Mouse (Mus musculus) brain, adult 2 months (tissue): ENCODE measurements at regions not wholly inside any gene's neighbourhood (a gene's known extent, or its start where the extent isn't known, plus 50 kb on each side); places are given as distances from the start of the nearest gene placed in this dataset.

ENCODE experiments used
- DNase-seq: peaks from one replicate; pipeline ENCODE4 v3.0.0; 2011; ENCODE audit warnings: low read depth, low spot score

GRCm38 (mm10) chr15:32061573-32061972 lies 115.5 kb upstream of the Tas2r119 start:
- DNase-seq = no peak

- DNase-seq = peak; percentile 58
Measured at GRCm38 (mm10) chr15:32082109-32082508, 95.0 kb upstream of the Tas2r119 start.

GRCm38 (mm10) chr15:32093889-32094288 lies 83.2 kb upstream of the Tas2r119 start:
- no peak for DNase-seq

- no peak for DNase-seq
Measured at GRCm38 (mm10) chr15:32095554-32095953, 81.5 kb upstream of the Tas2r119 start.

- DNase-seq = no peak
Measured at GRCm38 (mm10) chr15:32110659-32111058, 66.4 kb upstream of the Tas2r119 start.
